ENCODE assay signal across 9 mouse cellular contexts in genomic region chr4:82539406-82540047, GRCm38 (mm10).
A peak's percentile ranks its signal among the peaks of the same experiment; 100 is the strongest.
DNase-seq lines count a peak whose midpoint lies in the region; ATAC-seq and TF ChIP-seq lines count a peak whose summit lies in the region.
"Had no signal": no experiment of that assay in that cellular context is flagged by ENCODE, and none has a peak within 500 bp of the region (broad histone marks: within the 10 kb centered on the region; RNA-seq: fewer than 3 reads in every experiment).

No protein-coding gene starts in this region.

- no peaks in the 10 kb centered on the region for H3K9me3 ChIP-seq in forebrain, embryonic 14.5 days (replicated peaks; ENCODE audit: control insufficient read depth, low read length)
- no peaks in the 10 kb centered on the region for H3K9me3 ChIP-seq in limb, embryonic 13.5 days

- peak overlapping the region; percentile 85 for H3K4me2 ChIP-seq in forebrain, embryonic 14.5 days (ENCODE audit: low read length)
- H3K4me2 ChIP-seq in limb, embryonic 13.5 days (replicated peaks) = peak overlapping the region; percentile 73

- 0 out of 2 replicates have a peak, but pooled peaks cover 13% of the 10 kb centered on the region for H3K27me3 ChIP-seq in forebrain, embryonic 14.5 days (replicated peaks; ENCODE audit: control insufficient read depth, insufficient read depth, low read length)
- peaks cover 20% of the 10 kb centered on the region for H3K27me3 ChIP-seq in limb, embryonic 13.5 days

- H3K9ac ChIP-seq in forebrain, embryonic 14.5 days (ENCODE audit: low read length) = peak overlapping the region; percentile 75
- H3K9ac ChIP-seq in limb, embryonic 13.5 days = 0 out of 2 replicates have a peak overlapping the region, but pooled peaks have one; percentile 26

- peaks cover 52% of the 10 kb centered on the region for H3K4me1 ChIP-seq in forebrain, embryonic 14.5 days (ENCODE audit: control insufficient read depth, insufficient read depth, low read length)
- peaks cover 60% of the 10 kb centered on the region for H3K4me1 ChIP-seq in limb, embryonic 13.5 days

- H3K4me3 ChIP-seq in forebrain, embryonic 14.5 days (ENCODE audit: low read depth, low read length) = peak overlapping the region; percentile 40
- no peak overlapping the region for H3K4me3 ChIP-seq in limb, embryonic 13.5 days

- H3K36me3 ChIP-seq in forebrain, embryonic 14.5 days (ENCODE audit: control insufficient read depth, insufficient read depth, low read length) = no peaks in the 10 kb centered on the region
- H3K36me3 ChIP-seq in limb, embryonic 13.5 days = no peaks in the 10 kb centered on the region

- no peak for TF ChIP-seq POLR2A in brain, embryonic 14.5 days (IDR thresholded peaks at IDR 0.05; ENCODE audit: borderline replicate concordance, extremely low read depth, insufficient read depth, insufficient read length, poor library complexity, severe bottlenecking)

- TF ChIP-seq CTCF in brain, embryonic 14.5 days (IDR thresholded peaks at IDR 0.05; ENCODE audit: borderline replicate concordance, extremely low read depth, insufficient read depth, insufficient read length) = no peak

- H3K27ac ChIP-seq in forebrain, embryonic 14.5 days (ENCODE audit: low read depth, low read length) = peak overlapping the region; percentile 79
- H3K27ac ChIP-seq in limb, embryonic 13.5 days = no peak overlapping the region
- H3K27ac ChIP-seq: macrophage had no signal

- 0 out of 2 replicates have a peak, but pooled peaks have one; percentile 16 for ATAC-seq in forebrain, embryonic 14.5 days
- ATAC-seq in limb, embryonic 13.5 days (ENCODE audit: low FRiP score, low read depth) = no peak

- DNase-seq in gastrocnemius, adult 18-20 months (ENCODE audit: low spot score) = peak; percentile 22
- no peak for DNase-seq in gastrocnemius, adult 8-10 months (ENCODE audit: low spot score in 2 of 2)
- peak; percentile 81 for DNase-seq in brain, embryonic 14.5 days (ENCODE audit: low read depth)
- peak; percentile 66 for DNase-seq in forebrain, embryonic 14.5 days (ENCODE audit: low spot score)
- DNase-seq in urinary bladder, adult 18-20 months (ENCODE audit: low spot score in 2 of 2) = no peak
- no peak for DNase-seq in thymus, adult 18-20 months
- DNase-seq in retina, postnatal 1 day = no peak

- WGBS in forebrain, embryonic 14.5 days = 20% methylated on average over 8 of the region's 8 CpGs
- WGBS in limb, embryonic 13.5 days = 13% methylated on average over 8 of the region's 8 CpGs

Comparison
In these comparisons a context has a peak if more than half of its experiments do, and no peak if none do; other contexts are left out.
1. DNase-seq: peak in gastrocnemius, adult 18-20 months (single experiment), brain, embryonic 14.5 days (single experiment) and forebrain, embryonic 14.5 days (single experiment); none in gastrocnemius, adult 8-10 months (0 of 2), urinary bladder, adult 18-20 months (0 of 2), thymus, adult 18-20 months (0 of 2) and retina, postnatal 1 day (single experiment).